Mouse (Mus musculus) G1E (cell line): ENCODE data around the gene Tcirg1.

Experiments
- CTCF ChIP-seq: IDR thresholded peaks from 2 replicates; pipeline ENCODE4 v1.5.1; 2012; ENCODE audit warnings: low read depth, low read length, inconsistent platforms, mixed read lengths
- GATA1 ChIP-seq: IDR thresholded peaks from 2 replicates; pipeline ENCODE4 v1.6.1; 2012; ENCODE audit warnings: borderline replicate concordance, low read length, inconsistent platforms, mixed read lengths
- TAL1 ChIP-seq: conservative IDR thresholded peaks from 2 replicates; pipeline ENCODE4 v1.6.1; 2012; ENCODE audit warnings: low read depth, low read length, inconsistent platforms, mixed read lengths

DNA sequence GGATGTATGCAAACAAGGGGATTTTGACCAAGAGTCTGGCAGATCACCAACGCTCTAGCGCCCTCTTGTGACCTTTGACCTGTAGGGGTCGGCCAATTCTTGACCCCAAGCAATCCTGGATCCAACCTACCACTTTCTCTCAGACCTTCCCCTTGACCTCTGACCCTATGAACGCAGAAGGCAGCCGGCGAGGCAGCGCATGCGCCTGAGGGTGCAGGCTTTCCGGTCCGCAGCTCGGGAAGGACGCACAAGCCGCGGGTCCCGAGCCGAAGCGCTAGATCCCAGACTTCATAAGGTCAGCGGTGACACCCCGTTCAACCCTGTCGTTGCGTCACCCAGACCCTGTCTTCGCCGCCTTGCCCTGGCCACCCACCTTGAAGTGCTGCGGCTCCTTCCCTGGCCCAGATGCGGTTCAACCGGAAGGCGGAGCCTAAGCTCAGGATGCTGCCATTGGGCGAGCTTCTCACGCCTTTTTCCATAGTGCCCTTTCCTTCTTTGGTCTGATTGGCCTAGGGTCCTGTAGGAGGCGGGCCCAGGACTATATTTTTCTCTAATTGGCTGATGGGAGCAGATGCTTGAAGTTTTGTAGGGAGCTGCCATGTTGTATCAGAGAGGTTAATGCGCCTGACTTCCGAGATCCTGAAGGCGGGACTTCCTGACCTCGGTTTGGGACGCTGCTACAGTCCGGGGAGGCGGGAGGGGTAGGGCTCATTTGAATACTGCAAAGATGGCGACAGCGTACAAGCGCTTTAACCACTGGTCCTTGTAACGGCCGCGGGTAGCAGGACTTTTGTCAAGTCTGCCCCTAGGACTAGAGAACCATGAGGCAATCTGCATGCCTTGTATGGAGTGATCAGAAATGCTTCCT, 5.6 kb upstream of the Tcirg1 start, which contains the start of gene Ndufs8:
- TF ChIP-seq CTCF: no peak
- no peak for TF ChIP-seq GATA1
- no peak for TF ChIP-seq TAL1
